Mouse (Mus musculus): ENCODE measurements around the gene Enox2.

- TF ChIP-seq CTCF (IDR thresholded peaks at IDR 0.05; ENCODE audit: low read depth), result no peak
- TF ChIP-seq EP300 (IDR thresholded peaks at IDR 0.05; ENCODE audit: low read depth), result no peak
Measured at GRCm38 (mm10) chrX:49002892-49003291, 285.2 kb downstream of the Enox2 start.
